ENCODE assay signal across 9 mouse cellular contexts in genomic region chr8:90708524-90708923, GRCm38 (mm10).
DNase-seq lines count a peak whose midpoint lies in the region; ATAC-seq lines count a peak whose summit lies in the region.
"Had no signal": no experiment of that assay in that cellular context is flagged by ENCODE, and none has a peak within 500 bp of the region (broad histone marks: within the 10 kb centered on the region; RNA-seq: fewer than 3 reads in every experiment).

No protein-coding gene starts in this region.

- no peak overlapping the region for H3K4me2 ChIP-seq in kidney, embryonic 15.5 days
- H3K4me2 ChIP-seq in forebrain, embryonic 13.5 days, result peak overlapping the region; percentile 14; the same call in 1 of the 2 replicates
- no peak overlapping the region for H3K4me2 ChIP-seq in limb, embryonic 11.5 days (ENCODE audit: low read depth, severe bottlenecking)
- H3K4me2 ChIP-seq in neural tube, embryonic 14.5 days (ENCODE audit: low read depth, low read length), result 0 out of 2 replicates have a peak overlapping the region, but pooled peaks have one; percentile 2

- peak; percentile 4 for DNase-seq in kidney, adult 11 months
- peak; percentile 23 for DNase-seq in c-Kit-positive CD71-negative TER-119-negative erythroid progenitor cells, embryonic 14.5 days (ENCODE audit: low read depth)
- peak; percentile 45 for DNase-seq in kidney, adult 9 months
- peak; percentile 74 for DNase-seq in limb, embryonic 11.5 days (ENCODE audit: low spot score)
- peak; percentile 11 for DNase-seq in yolk sac, embryonic 10.5 days (ENCODE audit: low spot score)

- no peaks in the 10 kb centered on the region for H3K9me3 ChIP-seq in kidney, embryonic 15.5 days (replicated peaks)
- H3K9me3 ChIP-seq in forebrain, embryonic 13.5 days (replicated peaks), result no peaks in the 10 kb centered on the region
- H3K9me3 ChIP-seq in limb, embryonic 11.5 days (ENCODE audit: control insufficient read depth, low read length), result no peaks in the 10 kb centered on the region
- no peaks in the 10 kb centered on the region for H3K9me3 ChIP-seq in neural tube, embryonic 14.5 days (ENCODE audit: control insufficient read depth, low read length)

- no peaks in the 10 kb centered on the region for H3K36me3 ChIP-seq in kidney, embryonic 15.5 days
- H3K36me3 ChIP-seq in forebrain, embryonic 13.5 days (ENCODE audit: poor library complexity, severe bottlenecking), result no peaks in the 10 kb centered on the region
- no peaks in the 10 kb centered on the region for H3K36me3 ChIP-seq in limb, embryonic 11.5 days (ENCODE audit: control insufficient read depth, insufficient read depth, low read length)
- no peaks in the 10 kb centered on the region for H3K36me3 ChIP-seq in neural tube, embryonic 14.5 days (ENCODE audit: control insufficient read depth, insufficient read depth, low read length)

- no peak overlapping the region for H3K4me3 ChIP-seq in kidney, embryonic 15.5 days (replicated peaks)
- no peak overlapping the region for H3K4me3 ChIP-seq in forebrain, embryonic 13.5 days
- H3K4me3 ChIP-seq in limb, embryonic 11.5 days (ENCODE audit: low read depth, low read length), result no peak overlapping the region
- no peak overlapping the region for H3K4me3 ChIP-seq in neural tube, embryonic 14.5 days (ENCODE audit: low read depth, low read length)
- H3K4me3 ChIP-seq: megakaryocyte, embryonic 14.5 days had no signal

- H3K27ac ChIP-seq in kidney, embryonic 15.5 days, result no peak overlapping the region
- H3K27ac ChIP-seq in forebrain, embryonic 13.5 days, result no peak overlapping the region
- no peak overlapping the region for H3K27ac ChIP-seq in limb, embryonic 11.5 days (replicated peaks; ENCODE audit: low read depth, low read length)
- H3K27ac ChIP-seq in neural tube, embryonic 14.5 days (ENCODE audit: low read depth, low read length), result no peak overlapping the region

- H3K9ac ChIP-seq in kidney, embryonic 15.5 days, result no peak overlapping the region
- no peak overlapping the region for H3K9ac ChIP-seq in forebrain, embryonic 13.5 days
- no peak overlapping the region for H3K9ac ChIP-seq in limb, embryonic 11.5 days (ENCODE audit: low read length)
- no peak overlapping the region for H3K9ac ChIP-seq in neural tube, embryonic 14.5 days (replicated peaks; ENCODE audit: low read depth, low read length)

- 20% methylated on average over 5 of the region's 5 CpGs for WGBS in kidney, embryonic 15.5 days
- 10% methylated on average over 5 of the region's 5 CpGs for WGBS in forebrain, embryonic 13.5 days
- WGBS in limb, embryonic 11.5 days, result 22% methylated on average over 5 of the region's 5 CpGs
- 9% methylated on average over 5 of the region's 5 CpGs for WGBS in neural tube, embryonic 14.5 days

- no peaks in the 10 kb centered on the region for H3K27me3 ChIP-seq in kidney, embryonic 15.5 days
- 0 out of 2 replicates have a peak, but pooled peaks cover 3% of the 10 kb centered on the region for H3K27me3 ChIP-seq in forebrain, embryonic 13.5 days
- no peaks in the 10 kb centered on the region for H3K27me3 ChIP-seq in limb, embryonic 11.5 days (ENCODE audit: control insufficient read depth, insufficient read depth, low read length)
- H3K27me3 ChIP-seq in neural tube, embryonic 14.5 days (ENCODE audit: control insufficient read depth, insufficient read depth, low read length), result no peaks in the 10 kb centered on the region
- H3K27me3 ChIP-seq: megakaryocyte, embryonic 14.5 days had no signal

- ATAC-seq in kidney, embryonic 15.5 days (replicated peaks; ENCODE audit: low FRiP score), result no peak
- ATAC-seq in forebrain, embryonic 13.5 days, result 0 out of 2 replicates have a peak, but pooled peaks have one; percentile 13
- no peak for ATAC-seq in limb, embryonic 11.5 days (ENCODE audit: insufficient number of reproducible peaks, low FRiP score, low TSS enrichment, low read depth)
- peak; percentile 46 for ATAC-seq in neural tube, embryonic 14.5 days (ENCODE audit: low read depth)

- H3K4me1 ChIP-seq in kidney, embryonic 15.5 days, result no peaks in the 10 kb centered on the region
- peaks cover 5% of the 10 kb centered on the region for H3K4me1 ChIP-seq in forebrain, embryonic 13.5 days
- H3K4me1 ChIP-seq in limb, embryonic 11.5 days (ENCODE audit: control insufficient read depth, insufficient read depth, low read length), result no peaks in the 10 kb centered on the region
- H3K4me1 ChIP-seq in neural tube, embryonic 14.5 days (ENCODE audit: control insufficient read depth, insufficient read depth, low read length), result no peaks in the 10 kb centered on the region
- H3K4me1 ChIP-seq: megakaryocyte, embryonic 14.5 days had no signal

Comparison
In these comparisons a context has a peak if more than half of its experiments do, and no peak if none do; other contexts are left out.
1. DNase-seq: peak in every context shown above with its lines; median percentile 74 in limb, embryonic 11.5 days; 45 in kidney, adult 9 months; 23 in c-Kit-positive CD71-negative TER-119-negative erythroid progenitor cells, embryonic 14.5 days; 11 in yolk sac, embryonic 10.5 days; 4 in kidney, adult 11 months.
2. ATAC-seq: peak in forebrain, embryonic 13.5 days (single experiment) and neural tube, embryonic 14.5 days (single experiment); none in kidney, embryonic 15.5 days (single experiment) and limb, embryonic 11.5 days (single experiment).
3. H3K4me2 ChIP-seq: peak in forebrain, embryonic 13.5 days (single experiment) and neural tube, embryonic 14.5 days (single experiment); none in kidney, embryonic 15.5 days (single experiment) and limb, embryonic 11.5 days (single experiment).